Mouse (Mus musculus) ES-CJ7 (cell line): ENCODE data around the gene Raf1.

Source experiments
- DNase-seq: peaks from one replicate; pipeline ENCODE4 v3.0.0; 2011; ENCODE audit warnings: low read depth, low spot score

Raf1 gene

GRCm38 (mm10) chr6:115615983-115616382 is 60.5 kb downstream of the Raf1 start:
- no peak for DNase-seq

GRCm38 (mm10) chr6:115613793-115614192 is 62.6 kb downstream of the Raf1 start:
- no peak for DNase-seq

- no peak for DNase-seq
Observed at GRCm38 (mm10) chr6:115610301-115610700, 66.1 kb downstream of the Raf1 start.

- peak; percentile 55 for DNase-seq
Observed at GRCm38 (mm10) chr6:115609121-115609520, 67.3 kb downstream of the Raf1 start.

GRCm38 (mm10) chr6:115607429-115607828 is 69.0 kb downstream of the Raf1 start:
- DNase-seq, result no peak

GRCm38 (mm10) chr6:115606461-115606860 is 70.0 kb downstream of the Raf1 start:
- DNase-seq, result no peak

GRCm38 (mm10) chr6:115601715-115602523 is 74.5 kb downstream of the Raf1 start, which contains the start of gene Mkrn2:
Mkrn2 (plus strand) TSS chr6:115601902.
- peak; percentile 94 for DNase-seq

- DNase-seq, result peak; percentile 76
Observed at GRCm38 (mm10) chr6:115601322-115601714, 75.1 kb downstream of the Raf1 start.

- no peak for DNase-seq
Observed at GRCm38 (mm10) chr6:115595667-115596066, 80.8 kb downstream of the Raf1 start.

- no peak for DNase-seq
Observed at GRCm38 (mm10) chr6:115594463-115594862, 82.0 kb downstream of the Raf1 start.

GRCm38 (mm10) chr6:115593252-115593651 is 83.2 kb downstream of the Raf1 start:
- DNase-seq, result no peak

GRCm38 (mm10) chr6:115592458-115592857 is 84.0 kb downstream of the Raf1 start, which contains the start of gene Mkrn2os:
Mkrn2os (minus strand) TSS chr6:115592576.
- DNase-seq, result no peak

GRCm38 (mm10) chr6:115591692-115592359 is 84.6 kb downstream of the Raf1 start:
- no peak for DNase-seq

GRCm38 (mm10) chr6:115586321-115586720 is 90.1 kb downstream of the Raf1 start:
- DNase-seq, result no peak

- peak; percentile 28 for DNase-seq
Observed at GRCm38 (mm10) chr6:115584176-115584575, 92.3 kb downstream of the Raf1 start.

- no peak for DNase-seq
Observed at GRCm38 (mm10) chr6:115583430-115584125, 92.9 kb downstream of the Raf1 start.

GRCm38 (mm10) chr6:115582328-115583115 is 93.9 kb downstream of the Raf1 start:
- peak; percentile 54 for DNase-seq

- no peak for DNase-seq
Observed at GRCm38 (mm10) chr6:115580810-115581209, 95.6 kb downstream of the Raf1 start.

GRCm38 (mm10) chr6:115577941-115578340 is 98.5 kb downstream of the Raf1 start:
- no peak for DNase-seq

GRCm38 (mm10) chr6:115577407-115577806 is 99.0 kb downstream of the Raf1 start:
- no peak for DNase-seq

- no peak for DNase-seq
Observed at GRCm38 (mm10) chr6:115574171-115574570, 102.3 kb downstream of the Raf1 start.
